Mouse (Mus musculus): ENCODE measurements around the gene Gm10778.
A peak's percentile ranks its signal among the peaks of the same experiment; 100 is the strongest.
"Not testable (repeated sequence)": the region's sequence is repeated elsewhere in the genome, so short reads cannot be mapped to it uniquely, and the experiment has no call there.

Gm10778 gene

DNA sequence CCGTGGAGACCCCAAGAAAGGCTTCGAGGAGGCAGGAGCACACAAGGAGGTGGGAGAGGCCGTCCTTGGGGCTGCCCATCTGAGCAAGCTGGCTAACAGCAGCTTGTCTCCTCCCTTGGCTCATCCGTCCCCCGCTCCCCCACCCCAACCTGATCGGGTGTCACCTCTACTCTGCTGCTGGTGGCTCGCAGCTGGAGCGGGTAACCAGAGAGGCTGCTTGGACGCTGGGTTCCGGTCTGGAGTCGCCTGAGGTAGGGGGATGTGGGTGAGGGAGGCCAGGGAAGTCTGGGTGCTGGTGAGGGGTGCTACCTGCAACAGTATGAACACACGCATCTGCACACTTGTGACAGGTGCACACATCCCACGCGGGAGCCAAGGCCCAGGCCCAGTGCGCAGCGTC, 20.5 kb upstream of the Gm10778 start, which contains the start of gene Ankrd24:
Gene Ankrd24 (plus strand): TSS at position 151 of the 400 bp plus-strand sequence.
- DNase-seq (ENCODE audit: low spot score in 2 of 2), result no peak

GRCm38 (mm10) chr10:81633253-81634099, 15.4 kb upstream of the Gm10778 start:
- DNase-seq (ENCODE audit: low spot score in 2 of 2), result peak; percentile 78 to 84

DNA sequence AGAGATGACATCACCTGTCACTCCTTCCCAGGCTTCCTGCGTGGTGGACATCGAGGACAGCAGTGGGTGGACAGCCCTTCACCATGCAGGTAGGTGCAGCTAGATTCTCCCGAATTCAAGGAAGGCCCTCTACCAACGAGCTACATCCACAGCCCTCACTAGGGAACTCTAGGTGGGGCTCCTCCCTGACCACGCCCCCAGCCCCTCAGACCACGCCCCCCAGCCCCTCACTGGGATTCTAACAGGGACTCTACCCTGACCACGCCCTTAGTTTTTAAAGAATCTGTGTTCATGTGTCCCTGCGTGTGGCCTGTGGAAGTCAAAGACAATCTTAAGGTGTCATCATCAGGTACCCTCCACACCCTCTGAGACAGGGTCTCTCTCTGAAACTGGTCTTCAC, 12.5 kb upstream of the Gm10778 start:
- no peak for DNase-seq (ENCODE audit: low spot score in 2 of 2)

- no peak for DNase-seq (ENCODE audit: low spot score in 2 of 2)
Measured at GRCm38 (mm10) chr10:81638101-81638500, 10.8 kb upstream of the Gm10778 start.

DNA sequence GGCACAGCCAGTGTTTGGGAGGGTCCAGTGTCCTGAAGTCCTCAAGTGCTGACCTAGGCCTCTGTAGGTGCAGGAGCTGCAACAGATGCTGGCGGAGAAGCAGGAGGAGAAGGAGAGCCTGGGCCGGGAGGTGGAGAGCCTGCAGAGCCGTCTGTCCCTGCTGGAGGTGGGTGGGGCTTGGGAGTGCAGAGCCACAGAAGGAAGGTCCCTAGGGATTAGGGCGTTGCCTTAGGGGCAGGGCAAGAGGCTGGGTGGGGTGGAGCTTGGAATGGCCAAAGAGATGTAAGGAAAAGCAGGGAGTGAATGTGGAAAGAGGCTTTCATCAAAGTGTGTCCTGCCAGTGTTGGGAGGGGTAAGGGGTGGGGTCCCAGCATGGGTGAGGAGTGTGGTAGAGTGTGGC, 8.0 kb upstream of the Gm10778 start:
- not testable (repeated sequence) for DNase-seq (ENCODE audit: low spot score in 2 of 2)

DNA sequence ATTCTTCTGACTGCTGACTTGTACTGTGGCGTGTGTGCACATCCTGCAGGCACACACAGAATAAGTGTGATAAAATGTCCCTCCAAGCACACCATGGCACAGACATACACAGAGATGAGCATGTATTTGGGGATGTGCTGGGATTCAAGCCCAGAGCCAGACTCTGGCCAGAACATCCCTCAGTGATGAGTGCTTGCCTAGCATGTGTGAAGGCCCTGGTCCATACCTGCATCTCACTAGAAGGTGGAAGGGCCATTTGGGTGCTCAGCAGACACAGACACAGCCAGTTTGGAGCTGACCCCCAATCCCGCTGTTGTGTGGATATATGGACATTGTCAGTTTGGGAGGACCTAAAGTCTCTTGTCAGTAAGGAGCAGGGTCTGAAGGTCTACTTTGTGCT, 7.3 kb upstream of the Gm10778 start:
- no peak for DNase-seq (ENCODE audit: low spot score in 2 of 2)

- DNase-seq (ENCODE audit: low spot score in 2 of 2), result no peak
Measured at GRCm38 (mm10) chr10:81641978-81642647, 6.7 kb upstream of the Gm10778 start.

- DNase-seq (ENCODE audit: low spot score in 2 of 2), result peak in 1 of 2 experiments; percentile 44
Measured at GRCm38 (mm10) chr10:81642648-81643448, 6.0 kb upstream of the Gm10778 start.

DNA sequence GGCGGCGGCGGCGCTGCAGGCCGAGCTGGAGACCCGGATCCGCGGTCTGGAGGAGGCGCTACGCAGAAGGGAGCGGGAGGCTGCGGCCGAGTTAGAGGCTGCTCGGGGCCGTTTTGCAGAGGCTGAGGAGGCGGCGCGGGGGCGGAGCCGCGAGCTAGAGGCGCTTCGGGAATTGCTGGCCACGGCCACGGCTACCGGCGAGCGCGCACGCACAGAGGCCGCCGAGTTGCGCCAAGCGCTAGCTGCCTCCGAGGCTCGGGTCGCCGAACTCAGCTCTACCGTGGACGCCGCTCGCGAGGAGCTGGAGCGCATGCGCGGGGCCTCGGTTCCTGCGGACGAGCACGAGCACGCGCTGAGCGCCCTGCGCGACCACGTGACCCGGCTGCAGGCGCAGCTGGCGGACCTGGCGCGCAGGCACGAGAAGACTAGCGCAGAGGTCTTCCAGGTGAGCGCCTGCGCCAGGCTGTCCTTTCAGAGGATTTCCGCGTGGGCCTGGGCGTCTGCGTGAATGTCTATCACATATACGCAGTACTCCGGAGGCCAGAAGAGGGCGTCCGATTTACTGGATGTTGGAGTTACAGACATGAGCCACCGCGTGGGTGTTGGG, 5.3 kb upstream of the Gm10778 start:
- peak; percentile 96 for DNase-seq (ENCODE audit: low spot score in 2 of 2)

DNA sequence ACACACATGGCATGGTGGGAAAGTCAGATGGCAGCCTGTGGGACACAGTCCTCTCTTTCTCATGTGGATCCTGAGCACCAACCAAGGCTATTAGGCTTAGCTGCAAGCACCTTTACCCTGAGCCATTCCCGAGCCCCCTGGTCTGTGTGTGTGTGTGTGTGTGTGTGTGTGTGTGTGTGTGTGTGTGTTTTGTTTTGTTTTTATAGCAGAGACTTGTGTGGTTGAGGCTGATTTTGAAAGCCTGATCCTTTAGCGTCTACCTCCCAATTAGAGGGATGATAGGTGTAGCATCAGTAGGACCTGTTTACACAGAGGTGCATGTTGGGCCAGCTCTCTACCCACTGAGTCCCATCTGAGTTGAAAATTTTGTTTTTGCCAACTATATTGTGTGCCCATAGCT, 4.7 kb upstream of the Gm10778 start:
- DNase-seq (ENCODE audit: low spot score in 2 of 2), result no peak

DNA sequence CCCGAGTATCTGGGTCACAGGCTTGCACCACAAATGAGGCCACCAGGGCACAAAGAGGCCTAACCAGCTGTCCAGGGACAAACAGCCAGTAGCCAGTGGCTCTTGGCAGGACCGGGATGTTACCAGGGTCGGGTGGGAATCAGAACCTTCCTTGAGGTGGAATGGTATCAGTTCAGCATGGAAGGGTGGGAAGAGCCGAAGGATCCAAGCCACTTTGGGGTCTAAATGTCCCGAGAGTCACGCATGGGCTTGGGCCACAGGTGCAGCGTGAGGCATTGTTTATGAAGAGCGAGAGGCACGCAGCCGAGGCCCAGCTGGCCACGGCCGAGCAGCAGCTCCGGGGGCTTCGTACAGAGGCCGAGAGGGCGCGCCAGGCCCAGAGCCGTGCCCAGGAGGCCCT, 4.1 kb upstream of the Gm10778 start:
- DNase-seq (ENCODE audit: low spot score in 2 of 2), result peak in 1 of 2 experiments; percentile 2

DNA sequence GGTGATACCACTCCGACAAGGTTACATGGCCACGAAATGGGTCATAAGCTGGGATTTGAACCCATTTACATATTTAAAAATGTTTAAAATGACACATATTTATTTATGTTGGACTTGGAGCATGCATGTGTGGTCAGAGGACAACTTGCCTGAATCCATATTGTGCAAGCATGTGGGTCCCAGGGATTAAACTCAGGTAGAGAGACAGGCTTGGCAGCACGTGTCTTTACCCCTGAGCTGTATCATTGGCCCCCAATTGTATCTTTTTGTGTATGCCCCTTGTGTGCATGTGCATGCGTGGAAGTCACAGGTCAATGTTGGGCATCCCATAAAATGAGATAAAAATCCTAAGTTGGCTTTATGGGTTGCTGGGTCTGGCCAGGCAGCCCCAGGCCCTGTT, 3.5 kb upstream of the Gm10778 start:
- DNase-seq (ENCODE audit: low spot score in 2 of 2), result peak in 1 of 2 experiments; percentile 0

- DNase-seq (ENCODE audit: low spot score in 2 of 2), result peak in 1 of 2 experiments; percentile 1
Measured at GRCm38 (mm10) chr10:81646015-81646555, 2.8 kb upstream of the Gm10778 start.

GRCm38 (mm10) chr10:81655178-81655577, 6.3 kb downstream of the Gm10778 start:
- DNase-seq (ENCODE audit: low spot score in 2 of 2), result no peak

- no peak for DNase-seq (ENCODE audit: low spot score in 2 of 2)
Measured at GRCm38 (mm10) chr10:81656174-81656573, 7.3 kb downstream of the Gm10778 start.

GRCm38 (mm10) chr10:81687114-81687513, 38.3 kb downstream of the Gm10778 start:
- not testable (repeated sequence) for DNase-seq (ENCODE audit: low spot score in 2 of 2)

DNA sequence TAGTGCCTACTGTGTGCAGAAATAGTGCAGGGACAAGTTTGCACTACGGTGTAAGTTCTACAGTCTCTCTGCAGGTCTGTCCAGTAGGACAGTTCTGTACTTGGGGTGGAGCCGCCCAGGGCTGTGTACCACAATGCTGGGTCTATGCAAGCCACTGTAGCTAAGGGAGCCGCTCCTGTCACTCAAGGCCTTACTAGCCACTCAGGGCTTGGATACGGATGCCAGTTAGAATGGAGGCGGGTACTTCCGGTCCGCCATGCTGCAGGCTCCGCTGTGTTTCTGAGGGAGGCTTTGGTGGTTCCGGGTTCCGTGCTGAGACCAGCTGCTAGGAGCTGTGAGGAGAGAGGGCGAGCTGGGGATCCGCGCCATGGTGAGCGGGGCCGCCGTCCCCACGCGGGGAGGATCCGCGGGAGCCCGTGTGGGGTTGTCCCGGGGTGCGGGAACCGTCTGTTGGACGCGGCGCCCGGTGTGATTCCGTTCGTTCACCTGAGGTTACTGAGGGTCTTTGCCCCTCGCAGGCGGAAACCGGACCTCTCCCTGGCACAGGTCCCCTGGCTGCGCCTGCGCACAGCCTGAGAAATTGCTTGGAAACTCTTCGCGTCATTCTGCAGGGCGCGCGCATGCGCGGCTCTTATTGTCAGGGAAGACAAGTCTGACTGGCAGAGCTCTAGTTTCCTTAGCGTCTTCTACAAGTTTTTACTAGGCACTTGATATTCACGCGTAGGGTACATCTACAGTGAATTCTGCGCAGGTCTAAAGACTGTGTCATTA, 55.9 kb downstream of the Gm10778 start, which contains the start of gene Zfp433:
Gene Zfp433 (plus strand): TSS at position 295 of the 771 bp plus-strand sequence.
- not testable (repeated sequence) for DNase-seq (ENCODE audit: low spot score in 2 of 2)

Data from frontal cortex, postnatal 36 days (tissue).